Mouse (Mus musculus) heart, adult 11 months (tissue): ENCODE data around the gene Synpo2.

Experiments used
- DNase-seq: peaks from one replicate; pipeline ENCODE4 v3.0.0; 2022

The Synpo2 gene

DNA sequence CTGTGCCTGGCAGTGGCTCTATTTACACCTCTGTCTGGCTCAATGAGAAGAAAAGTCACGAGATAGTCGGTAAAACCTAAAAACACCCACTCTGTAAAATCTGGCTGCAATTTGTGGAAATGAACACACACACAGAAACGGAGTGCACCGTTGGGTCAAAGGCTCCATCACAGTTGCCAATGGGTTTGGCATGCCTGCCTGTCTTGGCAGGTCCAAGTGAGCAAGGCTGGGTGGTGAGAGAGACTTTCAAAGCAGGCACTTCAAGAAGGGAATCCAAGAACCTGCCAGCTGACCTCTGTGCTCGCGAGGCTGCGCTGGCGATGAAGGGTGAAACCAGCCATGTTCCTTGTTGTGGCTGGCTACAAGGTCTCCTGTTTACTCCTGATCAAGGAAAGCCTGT is 107.2 kb downstream of the Synpo2 start:
- DNase-seq, result peak; percentile 97

- peak; percentile 73 for DNase-seq
Observed at GRCm38 (mm10) chr3:123128091-123128490, 107.9 kb downstream of the Synpo2 start.

DNA sequence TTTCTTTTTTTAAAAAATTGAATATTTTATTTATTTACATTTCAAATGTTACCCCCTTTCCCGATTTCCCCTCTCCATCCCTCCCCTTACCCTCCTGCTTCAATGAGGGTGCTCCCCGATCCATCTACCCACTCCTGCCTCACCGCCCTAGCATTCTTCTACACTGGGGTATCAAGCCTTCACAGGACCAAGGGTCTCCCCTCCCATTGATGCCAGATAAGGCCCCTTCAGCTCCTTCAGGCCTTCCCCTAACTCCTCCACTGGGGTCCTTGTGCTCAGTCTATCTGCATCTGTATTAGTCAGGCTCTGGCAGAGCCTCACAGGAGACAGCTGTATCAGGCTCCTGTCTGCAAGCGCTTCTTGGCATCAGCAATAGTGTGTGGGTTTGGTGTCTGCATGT is 109.2 kb downstream of the Synpo2 start:
- peak; percentile 93 for DNase-seq

DNA sequence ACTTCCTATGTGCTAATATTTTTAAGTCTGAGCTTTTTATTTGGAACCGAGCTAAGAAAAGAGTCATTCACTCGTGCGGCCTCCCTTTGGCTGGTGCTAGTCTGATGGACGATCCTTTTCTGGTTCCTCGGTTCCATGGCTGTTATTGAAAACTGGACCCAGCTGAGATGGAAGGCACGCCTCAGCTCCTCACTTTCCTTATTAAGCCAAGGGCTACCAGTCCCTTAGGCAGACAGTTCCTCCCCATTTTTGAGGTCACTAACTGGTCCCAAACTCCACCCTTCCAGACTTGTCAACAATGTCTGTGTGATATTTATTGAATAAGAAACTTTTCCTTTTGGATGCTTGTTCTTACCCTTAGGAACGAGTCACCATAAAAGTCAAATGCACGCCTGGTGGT is 112.1 kb downstream of the Synpo2 start:
- DNase-seq, result peak; percentile 73

DNA sequence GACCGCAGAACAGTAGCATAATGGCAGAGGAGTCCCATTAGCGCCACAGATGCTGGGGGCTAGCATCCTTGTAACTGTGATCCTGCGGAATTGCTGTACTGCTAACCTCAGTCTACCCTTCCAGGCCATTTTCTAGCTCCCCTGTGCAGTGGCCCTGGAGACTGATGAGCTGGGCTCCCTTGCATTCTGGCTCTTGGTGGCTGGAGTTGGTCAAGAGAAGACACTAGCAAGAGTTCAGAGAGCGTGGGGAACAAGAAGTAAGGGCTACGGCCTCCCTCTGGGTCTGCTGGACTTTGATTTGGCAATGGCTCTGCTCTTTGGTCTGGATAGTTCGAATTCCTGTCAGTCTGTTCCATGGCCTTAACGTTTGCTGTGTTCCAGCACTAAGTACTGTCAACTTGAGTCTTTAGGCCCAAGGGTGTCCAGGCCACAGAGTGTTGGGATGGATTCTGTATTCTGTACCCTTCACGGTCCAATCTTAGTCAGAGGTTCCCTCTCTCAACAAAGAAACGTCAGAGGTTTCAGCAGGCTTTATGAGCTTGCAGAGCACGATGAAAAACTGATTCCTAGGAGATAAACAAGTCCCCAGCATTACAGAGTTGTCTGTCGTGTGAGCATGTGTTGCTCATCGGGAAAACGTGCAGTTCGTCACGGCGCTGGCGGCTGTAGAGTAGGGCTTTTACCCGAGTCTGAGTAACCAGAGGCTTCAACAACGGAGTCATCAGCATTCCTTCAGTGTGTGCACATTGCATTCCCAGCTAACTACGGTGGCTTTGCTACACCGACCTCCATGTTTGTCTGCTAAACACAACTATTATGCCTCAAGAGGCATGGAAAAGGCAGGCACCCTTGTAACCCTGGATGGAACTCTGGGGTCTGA is 113.6 kb downstream of the Synpo2 start:
- peak; percentile 94 for DNase-seq

DNA sequence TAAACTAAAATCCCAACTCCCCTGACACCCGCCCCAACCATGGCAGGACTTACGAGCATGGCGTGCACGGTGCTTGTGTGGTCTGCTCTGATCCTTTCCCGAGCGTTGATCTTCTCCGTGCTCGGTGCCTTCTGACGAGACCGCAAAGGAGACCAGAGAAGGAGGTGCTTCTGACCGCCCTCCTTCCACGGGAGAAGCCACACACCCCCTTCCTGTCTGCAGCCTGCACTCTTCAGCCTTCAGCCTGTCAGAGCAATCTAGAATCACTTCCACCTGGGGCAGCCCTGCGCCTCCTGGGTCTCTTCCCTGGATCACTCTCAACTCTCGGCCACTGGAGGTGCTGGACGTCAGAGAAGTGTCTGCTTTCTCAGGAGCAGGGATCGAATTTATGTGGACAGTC is 119.0 kb downstream of the Synpo2 start:
- peak; percentile 95 for DNase-seq

- peak; percentile 96 for DNase-seq
Observed at GRCm38 (mm10) chr3:123115770-123116527, 120.0 kb downstream of the Synpo2 start.

DNA sequence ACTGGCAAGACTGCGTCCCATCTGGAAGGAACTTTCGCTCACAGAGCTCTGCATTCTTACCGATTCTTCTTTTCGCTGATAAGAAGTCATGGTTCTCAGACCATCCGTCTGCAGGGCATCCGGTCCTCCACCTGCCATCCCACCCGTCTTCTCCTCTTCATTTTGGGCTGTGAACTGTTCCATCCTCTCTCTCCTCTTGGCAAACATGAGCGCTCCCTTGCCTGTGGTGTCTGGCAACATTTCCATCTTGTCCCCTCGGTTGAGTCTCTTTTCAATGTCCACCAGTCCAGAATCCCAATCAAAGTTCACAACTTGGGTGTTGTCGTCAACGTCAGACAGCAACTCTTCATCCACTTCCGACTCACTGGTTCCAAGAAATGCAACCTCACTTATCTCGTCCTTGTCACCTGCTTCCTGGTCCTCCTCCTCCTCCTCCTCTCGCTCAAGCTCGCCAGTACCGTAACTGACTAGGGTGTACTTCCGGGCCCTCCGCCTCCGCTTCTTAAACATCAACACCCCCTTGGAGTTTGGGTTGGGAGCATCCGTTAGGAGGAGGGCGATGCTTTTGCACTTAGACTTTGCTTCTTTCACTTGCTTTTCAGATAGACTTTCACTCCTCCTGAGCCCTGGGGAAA is 121.8 kb downstream of the Synpo2 start:
- DNase-seq, result peak; percentile 90

DNA sequence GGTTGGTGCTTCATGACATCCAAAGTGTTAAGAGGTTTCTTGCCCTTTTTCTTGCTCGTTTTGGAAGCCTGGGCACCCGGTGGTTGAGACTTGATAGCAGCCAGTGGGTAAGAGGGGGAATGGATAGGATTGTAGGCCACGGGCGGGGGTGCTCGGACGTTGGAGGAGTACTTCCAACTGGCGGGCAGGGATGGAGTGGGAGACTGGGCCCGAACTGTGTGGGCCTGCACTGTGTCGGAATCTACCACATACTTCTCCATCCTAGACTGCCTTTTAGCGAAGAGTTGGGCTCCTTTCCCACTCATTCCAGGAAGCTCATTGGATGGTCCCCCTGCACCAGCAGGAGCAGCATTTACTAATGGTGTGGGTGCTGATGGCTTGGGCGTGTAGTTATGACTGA is 123.2 kb downstream of the Synpo2 start:
- DNase-seq, result peak; percentile 88

GRCm38 (mm10) chr3:123111071-123111711 is 124.8 kb downstream of the Synpo2 start:
- DNase-seq, result peak; percentile 77

DNA sequence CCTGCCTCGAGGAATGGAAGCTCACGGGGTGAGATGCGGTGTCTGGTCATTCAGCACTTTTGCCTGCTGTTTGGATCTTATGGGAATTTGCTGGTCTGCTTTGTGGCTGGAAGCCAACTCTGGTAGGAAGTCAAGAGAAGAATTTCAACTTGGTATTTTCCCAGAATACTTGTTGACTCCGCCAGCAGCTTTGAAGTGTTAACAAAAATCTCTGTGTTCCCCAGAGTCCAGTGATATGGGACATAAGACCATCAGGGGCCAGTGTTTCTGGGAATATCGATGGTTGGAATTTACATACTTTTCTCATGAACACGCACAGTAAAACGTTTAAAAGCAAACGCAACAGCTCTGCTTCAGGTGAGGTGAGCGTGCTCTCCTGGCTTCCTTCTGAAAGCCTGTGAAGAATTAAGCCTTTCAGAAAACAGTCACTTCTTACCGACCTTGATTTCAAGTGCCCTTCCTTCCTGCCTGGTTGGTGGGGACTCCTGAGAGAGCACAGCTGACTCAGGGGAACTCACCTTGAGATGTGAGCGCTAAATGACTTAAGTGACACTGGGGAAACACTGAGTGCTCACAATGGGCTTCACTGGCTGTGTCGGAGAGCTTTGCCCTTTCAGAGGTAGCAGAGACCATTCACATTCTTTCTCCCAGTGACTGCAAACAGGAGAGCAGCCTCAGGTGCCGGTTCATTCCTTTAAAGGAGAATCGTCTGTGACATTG is 128.0 kb downstream of the Synpo2 start:
- peak; percentile 89 for DNase-seq

DNA sequence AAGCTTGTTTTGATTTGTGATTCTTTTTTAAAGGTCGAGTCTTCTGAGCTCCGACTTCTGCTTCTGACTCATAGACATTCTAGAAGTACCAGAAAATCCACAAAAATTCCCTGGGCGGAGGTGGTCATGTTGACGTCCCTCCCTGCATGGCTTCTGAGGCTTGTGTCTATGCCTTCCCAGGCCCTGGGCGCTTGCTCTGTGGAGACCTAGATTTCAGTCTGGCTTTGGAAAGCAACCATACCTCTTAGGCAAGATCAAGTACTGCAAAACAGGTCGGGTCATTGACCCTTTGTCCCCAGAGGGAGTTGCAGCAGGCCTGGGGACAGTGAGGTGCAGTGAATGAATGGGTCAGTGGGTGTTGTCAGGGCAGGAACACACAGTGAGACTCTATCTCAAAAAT is 131.6 kb downstream of the Synpo2 start:
- DNase-seq, result peak; percentile 83

- peak; percentile 95 for DNase-seq
Observed at GRCm38 (mm10) chr3:123103151-123103860, 132.6 kb downstream of the Synpo2 start.

DNA sequence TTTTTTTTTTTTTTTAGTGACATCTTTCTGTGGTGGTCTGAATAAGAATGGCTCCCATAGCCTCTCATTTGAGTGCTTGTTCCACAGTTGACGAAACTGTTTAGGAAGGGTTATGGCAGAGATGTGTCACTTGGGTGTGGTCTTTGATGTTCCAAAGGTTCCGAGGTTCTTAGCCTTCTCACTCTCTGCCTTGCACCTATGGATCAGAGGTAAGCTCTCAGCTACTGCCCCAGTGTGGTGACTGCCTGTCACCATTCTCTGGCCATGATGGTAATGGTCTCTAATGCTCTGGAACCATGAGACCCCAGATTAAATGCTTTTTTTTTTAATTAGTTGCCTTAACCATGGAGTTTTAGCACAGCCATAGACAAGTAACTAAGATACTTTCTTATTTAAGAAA is 134.2 kb downstream of the Synpo2 start:
- peak; percentile 10 for DNase-seq

DNA sequence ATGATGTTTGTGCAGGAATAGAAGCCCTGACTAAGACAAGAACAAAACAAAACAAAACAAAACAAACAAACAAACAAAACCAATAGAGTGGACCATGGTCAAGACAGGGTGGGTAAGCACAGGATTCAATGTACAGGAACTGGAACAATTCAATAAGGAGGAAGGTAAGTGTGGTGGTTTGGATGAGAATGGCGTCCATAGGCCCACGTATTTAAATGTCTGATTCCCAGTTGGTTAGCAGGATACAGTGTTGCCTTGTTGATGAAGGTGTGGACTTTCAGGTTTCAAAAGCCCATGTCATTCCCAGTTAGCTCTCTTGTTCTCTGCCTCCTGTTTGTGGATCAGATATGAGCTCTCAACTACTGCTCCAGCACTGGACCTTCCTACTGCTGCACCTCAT is 140.8 kb downstream of the Synpo2 start:
- no peak for DNase-seq

DNA sequence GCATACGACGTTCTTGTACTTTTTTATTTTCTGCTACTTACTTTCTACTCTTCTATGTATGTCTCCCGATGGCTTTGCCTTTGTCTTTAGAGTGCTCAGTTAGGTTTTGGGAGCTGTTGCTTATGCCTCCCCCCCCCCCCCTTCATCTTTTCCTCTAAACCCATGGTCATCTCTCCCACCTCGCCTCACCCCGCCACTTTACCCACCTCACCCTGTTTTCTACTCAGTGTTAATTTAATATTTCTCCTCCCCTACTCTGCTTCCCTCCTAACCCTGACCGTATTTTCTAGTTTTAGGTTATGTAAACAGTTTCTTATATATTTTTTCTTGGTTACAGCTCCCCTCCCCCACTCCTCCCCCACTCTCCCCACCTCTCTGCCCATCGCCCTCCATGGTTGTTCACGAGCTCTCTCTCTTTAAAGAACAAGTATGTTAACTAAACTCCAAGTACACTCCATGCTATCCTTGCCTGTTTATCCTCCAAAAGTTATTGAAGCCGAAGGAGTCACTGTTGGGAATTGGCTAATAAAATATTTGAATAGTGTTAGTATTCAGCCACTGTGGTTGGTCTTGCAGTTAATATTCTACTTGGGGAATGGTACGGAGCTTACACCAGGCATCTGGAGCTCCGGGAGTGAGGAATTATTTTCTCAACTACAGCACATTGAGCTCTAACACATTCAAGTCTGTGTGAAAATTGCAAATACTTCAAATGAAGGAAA is 142.1 kb downstream of the Synpo2 start:
- peak; percentile 6 for DNase-seq

DNA sequence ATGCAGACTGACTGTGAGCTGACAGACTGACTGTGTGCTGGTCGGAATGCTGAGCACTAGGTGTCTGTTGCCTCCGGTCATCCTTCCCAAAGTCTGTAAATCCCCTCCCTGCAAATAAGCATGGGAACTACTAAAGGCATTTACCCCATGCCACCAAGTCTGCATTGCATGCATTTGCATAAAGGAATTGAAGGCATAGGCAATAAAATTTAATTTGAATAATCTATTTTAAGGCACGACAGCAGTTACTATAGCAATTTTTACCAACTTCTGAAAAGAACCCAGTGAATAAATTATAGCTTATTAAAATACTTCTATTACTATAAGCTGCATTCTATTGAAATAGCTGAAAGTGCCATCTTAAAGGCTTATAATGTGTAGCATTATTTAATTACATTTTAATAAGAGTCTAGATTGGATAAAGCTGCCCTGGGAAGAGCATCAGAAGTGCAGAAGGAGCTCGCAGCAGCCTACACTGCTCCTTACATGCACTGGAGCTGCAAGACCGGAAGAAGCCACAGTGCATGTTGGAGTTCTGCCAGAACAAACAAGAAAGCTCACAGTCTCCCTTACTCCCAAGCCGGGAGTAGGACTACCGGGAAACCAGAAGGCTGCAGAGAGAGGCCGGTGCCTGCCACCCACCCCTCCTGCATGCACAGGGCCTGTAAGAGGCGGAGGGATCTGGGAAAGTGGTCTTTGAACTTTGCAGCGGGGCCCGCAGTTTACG is 142.9 kb downstream of the Synpo2 start:
- peak; percentile 90 for DNase-seq

DNA sequence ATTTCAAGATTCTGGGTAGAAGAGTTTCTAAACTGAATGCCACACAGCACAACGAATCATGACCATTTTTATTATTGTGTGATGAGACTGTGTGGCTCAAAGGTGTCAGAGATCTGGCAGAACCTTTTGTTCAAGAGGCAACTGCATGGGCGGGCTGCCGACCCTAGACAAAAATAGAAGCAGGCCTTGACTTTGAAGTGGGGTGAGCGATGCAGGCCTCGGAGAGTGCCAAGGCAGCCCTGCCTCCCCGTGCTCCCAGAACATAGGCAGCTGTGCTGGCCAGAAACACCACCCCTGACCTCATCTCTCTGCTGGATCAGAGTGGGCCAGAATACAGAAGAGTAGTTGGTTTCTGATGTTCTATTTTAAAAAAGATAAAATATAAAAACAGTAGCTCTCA is 143.5 kb downstream of the Synpo2 start:
- DNase-seq, result peak; percentile 99

DNA sequence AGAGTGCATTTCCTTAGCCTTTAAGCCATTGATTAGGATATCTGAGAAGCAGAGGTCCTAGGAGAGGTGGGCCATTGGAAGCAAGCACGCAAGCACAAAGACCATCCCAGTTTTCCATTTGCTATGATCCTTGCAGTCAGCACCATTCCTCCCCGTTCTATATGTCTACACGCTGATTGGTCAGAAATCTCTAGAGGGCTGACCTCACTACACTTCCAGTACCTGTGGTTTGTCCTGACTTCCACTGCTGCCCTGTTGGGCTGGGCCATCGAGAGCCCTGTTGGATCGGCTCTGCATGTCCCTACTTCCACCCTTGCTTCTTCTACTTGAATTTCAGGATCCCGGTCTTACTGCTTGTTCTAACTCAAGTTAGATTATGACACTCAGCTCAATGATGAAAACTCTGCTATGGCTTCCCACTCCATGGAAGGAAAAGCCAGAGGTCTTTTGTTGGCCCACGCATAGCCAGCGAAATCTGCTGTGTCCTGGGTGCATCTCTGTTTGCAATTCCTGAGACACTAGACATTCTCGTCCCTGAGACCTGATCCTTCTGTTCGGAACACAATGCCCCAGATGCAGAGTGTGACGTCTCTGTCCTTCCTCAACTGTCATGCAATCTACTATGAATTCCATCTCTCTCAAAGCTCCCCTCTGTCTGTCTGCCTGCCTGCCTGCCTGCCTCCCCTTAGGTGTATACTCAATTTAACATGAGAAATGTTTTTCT is 146.5 kb downstream of the Synpo2 start:
- DNase-seq, result peak; percentile 69

GRCm38 (mm10) chr3:123088284-123088683 is 147.7 kb downstream of the Synpo2 start:
- DNase-seq, result peak; percentile 68
